Mouse (Mus musculus) thymus, adult 18-20 months (tissue): ENCODE data around the gene Wdr35.
"Not testable (repeated sequence)": the region's sequence is repeated elsewhere in the genome, so short reads cannot be mapped to it uniquely, and the experiment has no call there.

Experiments
- DNase-seq, 2 experiments: peaks; one replicate each; pipeline ENCODE4 v3.0.0; 2022; ENCODE audit warnings: mixed read lengths in 2 of 2

Wdr35 gene

GRCm38 (mm10) chr12:9007811-9008210 lies 34.1 kb downstream of the Wdr35 start:
- no peak for DNase-seq

GRCm38 (mm10) chr12:9010311-9010710 lies 36.6 kb downstream of the Wdr35 start:
- no peak for DNase-seq

GRCm38 (mm10) chr12:9016376-9016775 lies 42.7 kb downstream of the Wdr35 start:
- DNase-seq = no peak

- no peak for DNase-seq
These were observed 46.7 kb downstream of the Wdr35 start for GRCm38 (mm10) chr12:9020431-9020830.

- no peak for DNase-seq
These were observed 47.3 kb downstream of the Wdr35 start for GRCm38 (mm10) chr12:9020986-9021385.

GRCm38 (mm10) chr12:9023031-9023430 lies 49.3 kb downstream of the Wdr35 start:
- no peak for DNase-seq

- no peak for DNase-seq
These were observed 50.4 kb downstream of the Wdr35 start for GRCm38 (mm10) chr12:9024071-9024470.

- no peak for DNase-seq
These were observed 51.0 kb downstream of the Wdr35 start for GRCm38 (mm10) chr12:9024736-9025135.

GRCm38 (mm10) chr12:9026843-9027242 lies 53.2 kb downstream of the Wdr35 start:
- no peak for DNase-seq

- DNase-seq = not testable (repeated sequence)
These were observed 55.1 kb downstream of the Wdr35 start for GRCm38 (mm10) chr12:9028816-9029215.

- no peak for DNase-seq
These were observed 55.8 kb downstream of the Wdr35 start for GRCm38 (mm10) chr12:9029506-9029887.

- peak; percentile 77 to 85 for DNase-seq
These were observed 56.4 kb downstream of the Wdr35 start, which contains the start of gene Ttc32 for GRCm38 (mm10) chr12:9029888-9030723. Ttc32 (plus strand) TSS chr12:9029997.

GRCm38 (mm10) chr12:9031166-9031565 lies 57.5 kb downstream of the Wdr35 start:
- no peak for DNase-seq

- DNase-seq = no peak
These were observed 59.4 kb downstream of the Wdr35 start for GRCm38 (mm10) chr12:9033140-9033539.

- DNase-seq = no peak
These were observed 62.7 kb downstream of the Wdr35 start for GRCm38 (mm10) chr12:9036409-9036808.

GRCm38 (mm10) chr12:9040177-9040576 lies 66.5 kb downstream of the Wdr35 start:
- no peak for DNase-seq

- no peak for DNase-seq
These were observed 67.0 kb downstream of the Wdr35 start for GRCm38 (mm10) chr12:9040686-9041085.

- no peak for DNase-seq
These were observed 68.6 kb downstream of the Wdr35 start for GRCm38 (mm10) chr12:9042316-9042715.

- DNase-seq = no peak
These were observed 69.1 kb downstream of the Wdr35 start for GRCm38 (mm10) chr12:9042759-9043158.

- no peak for DNase-seq
These were observed 71.0 kb downstream of the Wdr35 start for GRCm38 (mm10) chr12:9044666-9045065.

GRCm38 (mm10) chr12:9046674-9047073 lies 73.0 kb downstream of the Wdr35 start:
- no peak for DNase-seq

GRCm38 (mm10) chr12:9048090-9048489 lies 74.4 kb downstream of the Wdr35 start:
- no peak for DNase-seq

GRCm38 (mm10) chr12:9050824-9051223 lies 77.1 kb downstream of the Wdr35 start:
- no peak for DNase-seq

GRCm38 (mm10) chr12:9052075-9052829 lies 78.6 kb downstream of the Wdr35 start:
- peak; percentile 32 to 36 for DNase-seq
